Mouse (Mus musculus) MEL (cell line): Measurements from ENCODE around the gene Fth1. TPM values are rescaled to one million over a fixed set of nuclear protein-coding genes. Genes with fewer than 3 reads are reported as not detected.
A peak's percentile ranks its signal among the peaks of the same experiment; 100 is the strongest.

Experiments
- DNase-seq: peaks from one replicate; pipeline ENCODE4 v3.0.0; 2011; ENCODE audit warnings: low read depth, low spot score
- H3K27ac ChIP-seq: 2 replicates; pipeline ENCODE4 v1.5.1; 2012; ENCODE audit warnings: low read depth, mild to moderate bottlenecking, control low read depth, low read length, moderate library complexity; ENCODE audit not compliant: control insufficient read depth
- H3K27me3 ChIP-seq, 2 experiments: fragments of 150-350 bp in 1 of 2; sonication (generic) in 1 of 2; 2 replicates each; pipeline ENCODE4 v1.6.1; 2012; ENCODE audit warnings: low read length in 2 of 2, mild to moderate bottlenecking in 2 of 2, improper control_type of control experiment in 1 of 2, moderate library complexity in 1 of 2; ENCODE audit not compliant: insufficient read depth in 2 of 2, control insufficient read depth in 1 of 2
- H3K36me3 ChIP-seq, 2 experiments: 2 replicates each; pipeline ENCODE4 v1.6.1; 2012 to 2014; ENCODE audit warnings: low read length in 2 of 2, improper control_type of control experiment in 1 of 2, inconsistent platforms in 1 of 2, mild to moderate bottlenecking in 1 of 2; ENCODE audit not compliant: insufficient read depth in 2 of 2, control insufficient read depth in 1 of 2
- H3K4me1 ChIP-seq, 2 experiments: fragments of 150-350 bp in 1 of 2; sonication (generic) in 1 of 2; 2 replicates each; pipeline ENCODE4 v1.6.1; 2012; ENCODE audit warnings: low read length in 2 of 2, improper control_type of control experiment in 1 of 2, mild to moderate bottlenecking in 1 of 2; ENCODE audit not compliant: insufficient read depth in 2 of 2, control insufficient read depth in 1 of 2
- H3K4me3 ChIP-seq, 2 experiments: fragments of 150-350 bp in 1 of 2; sonication (generic) in 1 of 2; 2 replicates each; pipeline ENCODE4 v1.5.1; 2012; ENCODE audit warnings: low read depth in 2 of 2, low read length in 2 of 2, mild to moderate bottlenecking in 2 of 2, moderate library complexity in 2 of 2, control low read depth in 1 of 2, improper control_type of control experiment in 1 of 2; ENCODE audit not compliant: control insufficient read depth in 1 of 2, insufficient read depth in 1 of 2
- H3K79me2 ChIP-seq: 2 replicates; pipeline ENCODE4 v1.6.1; 2012; ENCODE audit warnings: mild to moderate bottlenecking, low read length, moderate library complexity; ENCODE audit not compliant: control insufficient read depth, poor library complexity, insufficient read depth
- H3K9ac ChIP-seq: 2 replicates; pipeline ENCODE4 v1.6.1; 2012; ENCODE audit warnings: low read depth, mild to moderate bottlenecking, control low read depth, low read length, moderate library complexity; ENCODE audit not compliant: control insufficient read depth, poor library complexity, severe bottlenecking
- H3K9me3 ChIP-seq: fragments of 150-350 bp; sonication (generic); replicated peaks from 2 replicates; pipeline ENCODE4 v1.6.1; 2012; ENCODE audit warnings: mild to moderate bottlenecking, low read length, improper control_type of control experiment, moderate library complexity; ENCODE audit not compliant: insufficient read depth
- BHLHE40 ChIP-seq: IDR thresholded peaks from 2 replicates; pipeline ENCODE4 v1.6.1; 2012; ENCODE audit warnings: low read depth, mild to moderate bottlenecking, inconsistent platforms, low read length, improper control_type of control experiment, borderline replicate concordance
- CHD1 ChIP-seq: IDR thresholded peaks from 2 replicates; pipeline ENCODE4 v1.6.1; 2012; ENCODE audit warnings: low read depth, mild to moderate bottlenecking, inconsistent platforms, low read length, improper control_type of control experiment
- CHD2 ChIP-seq: IDR thresholded peaks from 2 replicates; pipeline ENCODE4 v1.6.1; 2011; ENCODE audit warnings: low read length, improper control_type of control experiment
- CTCF ChIP-seq, 3 experiments: IDR thresholded peaks in 2 of 3; conservative IDR thresholded peaks in 1 of 3; 2 replicates each; pipeline ENCODE4 v1.5.1; 2011 to 2012; ENCODE audit warnings: low read length in 3 of 3, low read depth in 2 of 3, mild to moderate bottlenecking in 2 of 3, improper control_type of control experiment in 1 of 3, inconsistent platforms in 1 of 3, mixed read lengths in 1 of 3, moderate library complexity in 1 of 3; ENCODE audit not compliant: control insufficient read depth in 1 of 3, insufficient read depth in 1 of 3, poor library complexity in 1 of 3, severe bottlenecking in 1 of 3
- E2F4 ChIP-seq: IDR thresholded peaks from 2 replicates; pipeline ENCODE4 v1.6.1; 2011; ENCODE audit warnings: low read depth, low read length, improper control_type of control experiment, borderline replicate concordance
- ELF1 ChIP-seq: IDR thresholded peaks from 2 replicates; pipeline ENCODE4 v1.6.1; 2014; ENCODE audit warnings: low read depth, mild to moderate bottlenecking, inconsistent platforms, low read length, improper control_type of control experiment, moderate library complexity
- EP300 ChIP-seq, 2 experiments: IDR thresholded peaks; 2 replicates each; pipeline ENCODE4 v1.6.1; 2011; ENCODE audit warnings: improper control_type of control experiment in 2 of 2, low read length in 2 of 2, low read depth in 1 of 2, mild to moderate bottlenecking in 1 of 2
- ETS1 ChIP-seq: IDR thresholded peaks from 2 replicates; pipeline ENCODE4 v1.6.1; 2012; ENCODE audit warnings: low read depth, mild to moderate bottlenecking, inconsistent platforms, low read length, improper control_type of control experiment, moderate library complexity
- GATA1 ChIP-seq: IDR thresholded peaks from 2 replicates; pipeline ENCODE4 v1.6.1; 2011; ENCODE audit warnings: low read depth, low read length, improper control_type of control experiment
- HCFC1 ChIP-seq: IDR thresholded peaks from 2 replicates; pipeline ENCODE4 v1.6.1; 2012; ENCODE audit warnings: low read depth, mild to moderate bottlenecking, inconsistent platforms, low read length, improper control_type of control experiment, moderate library complexity
- JUND ChIP-seq: IDR thresholded peaks from 2 replicates; pipeline ENCODE4 v1.6.1; 2011; ENCODE audit warnings: low read depth, mild to moderate bottlenecking, improper control_type of control experiment, low read length
- KAT2A ChIP-seq: conservative IDR thresholded peaks from 2 replicates; pipeline ENCODE4 v1.6.1; 2012; ENCODE audit warnings: low read depth, low read length, improper control_type of control experiment, inconsistent platforms
- MAFK ChIP-seq: IDR thresholded peaks from 2 replicates; pipeline ENCODE4 v1.6.1; 2011; ENCODE audit warnings: low read depth, mild to moderate bottlenecking, low read length, improper control_type of control experiment, borderline replicate concordance
- MAX ChIP-seq: IDR thresholded peaks from 2 replicates; pipeline ENCODE4 v1.6.1; 2011; ENCODE audit warnings: low read length, improper control_type of control experiment
- MAZ ChIP-seq: IDR thresholded peaks from 2 replicates; pipeline ENCODE4 v1.6.1; 2012; ENCODE audit warnings: low read depth, mild to moderate bottlenecking, inconsistent platforms, low read length, improper control_type of control experiment
- MEF2A ChIP-seq: IDR thresholded peaks from 2 replicates; pipeline ENCODE4 v1.6.1; 2014; ENCODE audit warnings: low read depth, mild to moderate bottlenecking, inconsistent platforms, low read length, improper control_type of control experiment; ENCODE audit not compliant: poor library complexity, insufficient replicate concordance, severe bottlenecking; ENCODE audit errors: extremely low read depth
- MXI1 ChIP-seq: IDR thresholded peaks from 2 replicates; pipeline ENCODE4 v1.6.1; 2011; ENCODE audit warnings: mild to moderate bottlenecking, low read depth, low read length, improper control_type of control experiment
- MYB ChIP-seq: IDR thresholded peaks from 2 replicates; pipeline ENCODE4 v1.6.1; 2011; ENCODE audit warnings: mild to moderate bottlenecking, low read depth, low read length, improper control_type of control experiment
- MYC ChIP-seq: IDR thresholded peaks from 2 replicates; pipeline ENCODE4 v1.6.1; 2011; ENCODE audit warnings: low read depth, mild to moderate bottlenecking, low read length, improper control_type of control experiment, moderate library complexity
- NELFE ChIP-seq: IDR thresholded peaks from 2 replicates; pipeline ENCODE4 v1.6.1; 2011; ENCODE audit warnings: low read depth, low read length, improper control_type of control experiment
- NRF1 ChIP-seq: IDR thresholded peaks from 2 replicates; pipeline ENCODE4 v1.6.1; 2014; ENCODE audit warnings: low read depth, mild to moderate bottlenecking, inconsistent platforms, low read length, improper control_type of control experiment, moderate library complexity; ENCODE audit not compliant: poor library complexity, insufficient read depth, severe bottlenecking
- POLR2A ChIP-seq, 2 experiments: IDR thresholded peaks; 2 replicates each; pipeline ENCODE4 v1.6.1; 2011 to 2012; ENCODE audit warnings: low read length in 2 of 2, mild to moderate bottlenecking in 2 of 2, control low read depth in 1 of 2, improper control_type of control experiment in 1 of 2, low read depth in 1 of 2, moderate library complexity in 1 of 2; ENCODE audit not compliant: control insufficient read depth in 1 of 2, insufficient read depth in 1 of 2, poor library complexity in 1 of 2
- POLR2AphosphoS2 ChIP-seq: IDR thresholded peaks from 2 replicates; pipeline ENCODE4 v1.6.1; 2011; ENCODE audit warnings: low read length, improper control_type of control experiment
- POLR2AphosphoS5 ChIP-seq: IDR thresholded peaks from 2 replicates; pipeline ENCODE4 v1.6.1; 2012; ENCODE audit warnings: low read depth, borderline replicate concordance, mild to moderate bottlenecking, inconsistent platforms, low read length, moderate library complexity, mixed read lengths
- RAD21 ChIP-seq: IDR thresholded peaks from 2 replicates; pipeline ENCODE4 v1.6.1; 2011; ENCODE audit warnings: mild to moderate bottlenecking, low read depth, low read length, improper control_type of control experiment
- RCOR1 ChIP-seq: IDR thresholded peaks from 2 replicates; pipeline ENCODE4 v1.6.1; 2012; ENCODE audit warnings: low read depth, mild to moderate bottlenecking, inconsistent platforms, low read length, improper control_type of control experiment
- SIN3A ChIP-seq: IDR thresholded peaks from 2 replicates; pipeline ENCODE4 v1.6.1; 2012; ENCODE audit warnings: low read length, improper control_type of control experiment, inconsistent platforms
- SMC3 ChIP-seq: IDR thresholded peaks from 2 replicates; pipeline ENCODE4 v1.6.1; 2011; ENCODE audit warnings: low read depth, low read length, improper control_type of control experiment
- TAL1 ChIP-seq: IDR thresholded peaks from 2 replicates; pipeline ENCODE4 v1.6.1; 2012; ENCODE audit warnings: mild to moderate bottlenecking, inconsistent platforms, low read length, moderate library complexity, mixed read lengths
- TBP ChIP-seq: IDR thresholded peaks from 2 replicates; pipeline ENCODE4 v1.8.0; 2011; ENCODE audit warnings: low read depth, low read length, improper control_type of control experiment
- TCF12 ChIP-seq: IDR thresholded peaks from 2 replicates; pipeline ENCODE4 v1.6.1; 2014; ENCODE audit warnings: low read depth, mild to moderate bottlenecking, inconsistent platforms, low read length, improper control_type of control experiment, moderate library complexity
- UBTF ChIP-seq: IDR thresholded peaks from 2 replicates; pipeline ENCODE4 v1.6.1; 2012; ENCODE audit warnings: low read depth, mild to moderate bottlenecking, inconsistent platforms, low read length, improper control_type of control experiment, moderate library complexity, borderline replicate concordance; ENCODE audit not compliant: insufficient read depth
- USF1 ChIP-seq: IDR thresholded peaks from 2 replicates; pipeline ENCODE4 v1.6.1; 2014; ENCODE audit warnings: low read depth, mild to moderate bottlenecking, inconsistent platforms, low read length, improper control_type of control experiment, moderate library complexity
- USF2 ChIP-seq, 2 experiments: IDR thresholded peaks; 2 replicates each; pipeline ENCODE4 v1.6.1; 2011 to 2012; ENCODE audit warnings: improper control_type of control experiment in 2 of 2, low read length in 2 of 2, borderline replicate concordance in 1 of 2, inconsistent platforms in 1 of 2, low read depth in 1 of 2, mild to moderate bottlenecking in 1 of 2; ENCODE audit not compliant: insufficient read depth in 1 of 2
- ZC3H11A ChIP-seq: IDR thresholded peaks from 2 replicates; pipeline ENCODE4 v1.6.1; 2012; ENCODE audit warnings: low read depth, mild to moderate bottlenecking, inconsistent platforms, low read length, improper control_type of control experiment
- ZKSCAN1 ChIP-seq: IDR thresholded peaks from 2 replicates; pipeline ENCODE4 v1.6.1; 2012; ENCODE audit warnings: low read depth, mild to moderate bottlenecking, inconsistent platforms, low read length, improper control_type of control experiment, moderate library complexity
- ZMIZ1 ChIP-seq: IDR thresholded peaks from 2 replicates; pipeline ENCODE4 v1.6.1; 2012; ENCODE audit warnings: low read depth, mild to moderate bottlenecking, inconsistent platforms, low read length, improper control_type of control experiment, moderate library complexity
- ZNF384 ChIP-seq: IDR thresholded peaks from 2 replicates; pipeline ENCODE4 v1.6.1; 2012; ENCODE audit warnings: low read depth, mild to moderate bottlenecking, inconsistent platforms, low read length, improper control_type of control experiment
- polyA plus RNA-seq, 2 experiments: library from polyadenylated mRNA; stranded (reverse) in 1 of 2; unstranded in 1 of 2; fragments of >175 nt in 1 of 2; fragments of >200 nt in 1 of 2; gene quantifications; 2 replicates each; pipeline versions ENCODE4 v1.2.1 to v1.2.4; 2012; ENCODE audit warnings: low replicate concordance in 2 of 2, low read depth in 1 of 2; ENCODE audit not compliant: insufficient read length in 2 of 2, insufficient read depth in 1 of 2, missing spikeins in 1 of 2
- total RNA-seq: library from RNA; depleted of rRNA; stranded (reverse); fragments of 300-350 nt; gene quantifications from 2 replicates; pipeline ENCODE4 v1.2.3, GENCODE M21; 2012

Fth1 gene
- total and polyA plus RNA-seq, 3 experiments: 444 to 2,175 (median 2,118) TPM

GRCm38 (mm10) chr19:9955438-9955837 is 25.0 kb upstream of the Fth1 start:
- peak; percentile 73 for DNase-seq
- peaks cover 34 to 44% of the 10 kb centered on the region in 2 experiments for H3K4me1 ChIP-seq
- peaks cover 0 to 38% of the 10 kb centered on the region in 2 experiments; a peak in 2 of 4 replicates for H3K36me3 ChIP-seq
- no peaks in the 10 kb centered on the region for H3K9me3 ChIP-seq
- H3K27me3 ChIP-seq: no peaks in the 10 kb centered on the region
- H3K4me3 ChIP-seq: peak overlapping the region in 1 of 2 experiments; percentile 56; a peak in 3 of 4 replicates
- peak overlapping the region; percentile 80 for H3K27ac ChIP-seq
- no peaks in the 10 kb centered on the region for H3K79me2 ChIP-seq
- H3K9ac ChIP-seq: peak overlapping the region; percentile 59
- TF ChIP-seq SIN3A: peak; percentile 66
- no peak for TF ChIP-seq HCFC1
- TF ChIP-seq RCOR1: peak; percentile 81
- TF ChIP-seq GATA1: peak; percentile 90
- peak; percentile 85 for TF ChIP-seq TCF12
- TF ChIP-seq USF2 (IDR thresholded peaks at IDR 0.05; ENCODE audit: borderline replicate concordance in 1 of 2, insufficient read depth in 1 of 2, low read depth in 1 of 2, low read length in 2 of 2): no peak
- TF ChIP-seq POLR2AphosphoS2: no peak
- no peak for TF ChIP-seq ZMIZ1
- no peak for TF ChIP-seq MAFK
- TF ChIP-seq CHD1: peak; percentile 37; the same call in 1 of the 2 replicates
- TF ChIP-seq MEF2A: no peak
- TF ChIP-seq MAX: no peak
- TF ChIP-seq EP300 (IDR thresholded peaks at IDR 0.05; ENCODE audit: low read depth in 1 of 2, low read length in 2 of 2): peak; percentile 86 to 87
- no peak for TF ChIP-seq UBTF
- TF ChIP-seq ETS1: peak; percentile 72
- no peak for TF ChIP-seq NELFE
- no peak for TF ChIP-seq CTCF (IDR thresholded peaks at IDR 0.05 in 2 of 3, conservative IDR thresholded peaks at IDR 0.05 in 1 of 3; ENCODE audit: control insufficient read depth in 1 of 3, insufficient read depth in 1 of 3, low read depth in 2 of 3, low read length in 3 of 3, poor library complexity in 1 of 3, severe bottlenecking in 1 of 3)
- peak; percentile 20; the same call in 1 of the 2 replicates for TF ChIP-seq BHLHE40
- no peak for TF ChIP-seq ZKSCAN1
- no peak for TF ChIP-seq MAZ
- TF ChIP-seq POLR2AphosphoS5: no peak
- TF ChIP-seq SMC3: no peak
- TF ChIP-seq USF1: no peak
- 0 out of 2 replicates have a peak, but pooled peaks have one; percentile 16 for TF ChIP-seq MXI1
- no peak for TF ChIP-seq ZC3H11A
- no peak for TF ChIP-seq KAT2A
- no peak for TF ChIP-seq JUND
- no peak for TF ChIP-seq POLR2A (IDR thresholded peaks at IDR 0.05; ENCODE audit: control insufficient read depth in 1 of 2, insufficient read depth in 1 of 2, low read depth in 1 of 2, low read length in 2 of 2, poor library complexity in 1 of 2)
- 0 out of 2 replicates have a peak, but pooled peaks have one; percentile 45 for TF ChIP-seq ZNF384
- TF ChIP-seq ELF1: no peak
- TF ChIP-seq CHD2: no peak; the same call in 1 of the 2 replicates
- no peak for TF ChIP-seq RAD21
- TF ChIP-seq MYC: peak; percentile 31; the same call in 1 of the 2 replicates
- no peak for TF ChIP-seq NRF1
- no peak for TF ChIP-seq MYB
- no peak for TF ChIP-seq E2F4
- TF ChIP-seq TBP: no peak
- TF ChIP-seq TAL1: peak; percentile 91
